Mouse (Mus musculus): ENCODE results near the gene Suox. TPM values are rescaled to one million over a fixed set of nuclear protein-coding genes. Genes with fewer than 3 reads are reported as not detected.
"Not testable (repeated sequence)": the region's sequence is repeated elsewhere in the genome, so short reads cannot be mapped to it uniquely, and the experiment has no call there.

Gene Suox
- polyA plus RNA-seq, 1 experiment from 2014 or later, result 9.8 TPM

DNA sequence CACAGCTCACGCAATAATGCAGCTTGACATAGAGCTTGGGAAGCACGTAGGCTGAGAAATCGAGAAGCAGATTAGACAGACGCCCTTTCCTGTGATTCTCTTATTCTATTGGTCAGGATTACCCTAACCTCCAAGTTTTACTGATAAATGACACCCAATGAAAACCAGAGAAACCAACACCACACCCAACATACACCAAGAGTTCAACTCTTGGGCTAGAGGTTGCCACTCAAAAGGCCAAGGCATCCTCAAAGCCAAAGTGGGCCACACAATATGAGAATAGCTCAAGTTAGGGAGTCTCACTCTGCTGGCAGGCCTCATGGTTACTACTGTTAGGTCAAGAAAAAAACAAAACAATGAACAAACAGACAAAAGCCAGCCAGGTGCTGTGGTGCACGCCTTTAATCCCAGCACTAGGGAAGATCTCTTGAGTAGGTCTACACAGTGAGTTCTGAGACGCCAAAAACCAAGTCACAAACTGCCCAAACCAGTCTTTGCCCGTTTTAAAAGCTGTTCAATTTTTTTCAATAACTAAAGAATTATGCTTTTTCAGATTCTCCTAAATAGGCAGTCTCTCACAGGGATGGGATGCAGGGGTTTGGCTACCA lies 48.5 kb downstream of the Suox start:
- peak overlapping the region; percentile 91 for H3K9ac ChIP-seq (ENCODE audit: low read length)
- H3K4me3 ChIP-seq (ENCODE audit: low read depth, low read length), result peak overlapping the region; percentile 78
- no peak for ATAC-seq
- H3K9me3 ChIP-seq (replicated peaks; ENCODE audit: control insufficient read depth, low read length), result no peaks in the 10 kb centered on the region
- H3K4me1 ChIP-seq (ENCODE audit: control insufficient read depth, insufficient read depth, low read length), result peaks cover 8% of the 10 kb centered on the region
- peak overlapping the region; percentile 84 for H3K4me2 ChIP-seq (ENCODE audit: low read length)
- DNase-seq (ENCODE audit: low spot score), result no peak
- no peak overlapping the region for H3K27ac ChIP-seq (ENCODE audit: low read depth, low read length)
- peaks cover 27% of the 10 kb centered on the region for H3K36me3 ChIP-seq (ENCODE audit: control insufficient read depth, insufficient read depth, low read length)
- no peaks in the 10 kb centered on the region for H3K27me3 ChIP-seq (replicated peaks; ENCODE audit: control insufficient read depth, insufficient read depth, low read length)
- WGBS, result 52% methylated on average over 7 of the region's 7 CpGs

DNA sequence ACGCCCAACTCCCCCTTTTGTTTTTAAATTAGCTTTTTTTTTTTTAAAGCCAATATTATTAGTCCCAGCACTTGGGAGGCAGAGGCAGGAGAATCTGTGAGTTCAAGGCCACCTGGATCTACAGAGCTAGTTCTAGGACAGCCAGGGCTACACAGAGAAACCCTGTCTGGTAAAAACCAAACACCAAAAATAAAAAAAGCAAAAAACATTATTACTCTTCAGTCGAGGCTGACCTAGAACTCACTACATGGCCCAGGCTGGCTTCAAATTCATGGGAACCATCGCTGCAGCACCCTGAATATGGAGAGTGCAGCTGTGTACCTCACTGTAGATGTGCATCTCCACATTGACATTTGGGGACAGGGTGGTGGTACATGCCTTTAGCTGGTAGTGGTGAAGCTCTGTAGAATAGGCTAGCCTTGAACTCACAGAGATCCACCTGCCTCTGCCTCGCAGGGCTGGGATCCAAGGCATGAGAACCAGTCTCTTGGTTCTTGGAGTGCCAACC lies 50.7 kb downstream of the Suox start:
- not testable (repeated sequence) for H3K4me1 ChIP-seq (ENCODE audit: control insufficient read depth, insufficient read depth, low read length); H3K27ac ChIP-seq (ENCODE audit: low read depth, low read length); H3K27me3 ChIP-seq (replicated peaks; ENCODE audit: control insufficient read depth, insufficient read depth, low read length); H3K9me3 ChIP-seq (replicated peaks; ENCODE audit: control insufficient read depth, low read length); ATAC-seq; H3K4me2 ChIP-seq (ENCODE audit: low read length); DNase-seq (ENCODE audit: low spot score); H3K9ac ChIP-seq (ENCODE audit: low read length); H3K4me3 ChIP-seq (ENCODE audit: low read depth, low read length)
- H3K36me3 ChIP-seq (ENCODE audit: control insufficient read depth, insufficient read depth, low read length), result peaks cover 27% of the 10 kb centered on the region
- WGBS, result 90% methylated on average over 4 of the region's 4 CpGs

DNA sequence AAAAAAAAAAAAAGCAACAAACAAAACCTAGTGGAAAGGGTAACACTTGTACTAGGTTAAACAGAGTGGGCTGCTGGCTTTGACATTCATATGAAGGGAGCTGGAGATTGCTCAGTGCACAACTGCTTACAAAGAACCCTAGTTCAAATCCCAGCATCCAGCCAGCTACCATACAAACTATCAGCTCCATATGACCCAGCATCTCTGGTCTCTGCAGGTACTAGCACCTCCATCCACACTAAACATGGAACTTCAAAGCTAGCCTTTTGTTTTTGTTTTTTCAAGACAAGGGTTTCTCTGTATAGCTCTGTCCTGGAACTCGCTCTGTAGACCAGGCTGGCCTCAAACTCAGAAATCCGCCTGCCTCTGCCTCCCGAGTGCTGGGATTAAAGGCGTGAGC lies 51.2 kb downstream of the Suox start:
- 82% methylated on average over 4 of the region's 4 CpGs for WGBS
- no peak overlapping the region for H3K9ac ChIP-seq (ENCODE audit: low read length)
- H3K27me3 ChIP-seq (replicated peaks; ENCODE audit: control insufficient read depth, insufficient read depth, low read length), result no peaks in the 10 kb centered on the region
- no peak for ATAC-seq
- peaks cover 27% of the 10 kb centered on the region for H3K36me3 ChIP-seq (ENCODE audit: control insufficient read depth, insufficient read depth, low read length)
- peaks cover 8% of the 10 kb centered on the region for H3K4me1 ChIP-seq (ENCODE audit: control insufficient read depth, insufficient read depth, low read length)
- no peak overlapping the region for H3K4me3 ChIP-seq (ENCODE audit: low read depth, low read length)
- no peak overlapping the region for H3K4me2 ChIP-seq (ENCODE audit: low read length)
- DNase-seq (ENCODE audit: low spot score), result no peak
- H3K27ac ChIP-seq (ENCODE audit: low read depth, low read length), result no peak overlapping the region
- no peaks in the 10 kb centered on the region for H3K9me3 ChIP-seq (replicated peaks; ENCODE audit: control insufficient read depth, low read length)

DNA sequence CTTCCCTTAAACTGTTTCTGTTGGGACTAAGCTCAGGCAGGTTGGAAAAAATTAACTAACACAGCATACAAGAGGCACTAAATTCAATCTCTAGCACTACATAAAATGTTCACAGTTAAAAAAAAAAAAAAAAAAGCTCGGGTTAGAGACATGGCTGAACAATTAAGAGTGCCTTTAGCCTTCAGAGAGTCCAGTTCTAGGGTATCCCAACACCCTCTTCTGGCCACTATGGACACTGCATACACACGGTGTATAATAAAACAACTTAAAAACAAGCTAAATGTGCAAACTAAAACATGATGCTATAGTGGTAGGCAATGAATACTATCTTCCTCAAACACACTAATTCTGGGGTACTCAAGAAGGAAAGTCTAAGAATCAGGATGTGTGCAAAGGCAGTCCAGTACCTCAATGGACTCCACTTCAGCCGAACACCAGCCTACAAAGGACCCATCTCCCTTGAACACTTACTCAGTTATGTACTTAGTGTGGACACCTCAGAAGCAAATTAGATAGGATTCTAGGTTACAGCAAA lies 51.8 kb downstream of the Suox start:
- WGBS, result 75% methylated on average over 3 of the region's 3 CpGs

DNA sequence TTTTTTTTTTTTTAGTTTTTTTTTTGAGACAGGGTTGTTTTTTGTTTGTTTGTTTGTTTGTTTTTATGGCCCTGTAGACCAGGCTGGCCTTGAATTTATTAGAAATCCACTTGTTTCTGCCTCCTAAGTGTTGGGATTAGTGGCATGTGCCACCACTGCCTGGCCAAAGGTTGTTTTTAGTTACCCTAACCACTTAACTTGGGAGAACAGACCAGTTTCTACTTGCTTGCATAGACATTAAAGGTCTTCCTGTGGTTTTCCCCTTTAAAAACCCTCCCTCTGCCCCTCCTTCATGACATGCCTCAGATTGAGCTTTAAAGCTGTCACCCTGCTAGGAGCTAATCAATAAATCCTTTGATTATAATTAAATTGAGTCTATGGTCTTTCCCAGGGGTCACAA lies 53.6 kb downstream of the Suox start:
- H3K4me1 ChIP-seq (ENCODE audit: control insufficient read depth, insufficient read depth, low read length), result peaks cover 3% of the 10 kb centered on the region
- ATAC-seq (no peak), DNase-seq (ENCODE audit: low spot score) (no peak)
- no peaks in the 10 kb centered on the region for H3K9me3 ChIP-seq (replicated peaks; ENCODE audit: control insufficient read depth, low read length)
- H3K4me3 ChIP-seq (ENCODE audit: low read depth, low read length), result no peak overlapping the region
- no peak overlapping the region for H3K4me2 ChIP-seq (ENCODE audit: low read length)
- no peak overlapping the region for H3K27ac ChIP-seq (ENCODE audit: low read depth, low read length)
- no peaks in the 10 kb centered on the region for H3K27me3 ChIP-seq (replicated peaks; ENCODE audit: control insufficient read depth, insufficient read depth, low read length)
- no peak overlapping the region for H3K9ac ChIP-seq (ENCODE audit: low read length)
- H3K36me3 ChIP-seq (ENCODE audit: control insufficient read depth, insufficient read depth, low read length), result peaks cover 22% of the 10 kb centered on the region

More for the DNA sequence above, 51.8 kb downstream of the Suox start:
- no peaks in the 10 kb centered on the region for H3K27me3 ChIP-seq (replicated peaks; ENCODE audit: control insufficient read depth, insufficient read depth, low read length)
- peaks cover 27% of the 10 kb centered on the region for H3K36me3 ChIP-seq (ENCODE audit: control insufficient read depth, insufficient read depth, low read length)
- no peak overlapping the region for H3K4me2 ChIP-seq (ENCODE audit: low read length)
- H3K9ac ChIP-seq (ENCODE audit: low read length), result no peak overlapping the region
- no peak overlapping the region for H3K27ac ChIP-seq (ENCODE audit: low read depth, low read length)
- peaks cover 8% of the 10 kb centered on the region for H3K4me1 ChIP-seq (ENCODE audit: control insufficient read depth, insufficient read depth, low read length)
- no peak overlapping the region for H3K4me3 ChIP-seq (ENCODE audit: low read depth, low read length)
- H3K9me3 ChIP-seq (replicated peaks; ENCODE audit: control insufficient read depth, low read length), result no peaks in the 10 kb centered on the region
- DNase-seq (ENCODE audit: low spot score) (no peak), ATAC-seq (no peak)

Other genes with a start within 250 kb of the Suox start
- 178 and 201 TPM in 2 replicates for gene Smarcc2, start 214.8 kb downstream of the Suox start, polyA plus RNA-seq (2014; fragmentation: Nextera tagmentation; extraction: Ambion mirVana)
- gene Myl6, start 179.9 kb downstream of the Suox start, polyA plus RNA-seq (2014; fragmentation: Nextera tagmentation; extraction: Ambion mirVana), result 732 and 818 TPM in 2 replicates
- gene Myl6b, start 175.4 kb downstream of the Suox start, polyA plus RNA-seq (2014; fragmentation: Nextera tagmentation; extraction: Ambion mirVana), result 4.6 and 5.8 TPM in 2 replicates
- gene Esyt1, start 148.2 kb downstream of the Suox start, polyA plus RNA-seq (2014; fragmentation: Nextera tagmentation; extraction: Ambion mirVana), result 4.7 and 6.3 TPM in 2 replicates
- 16.2 and 18.2 TPM in 2 replicates for gene Zc3h10, start 126.3 kb downstream of the Suox start, polyA plus RNA-seq (2014; fragmentation: Nextera tagmentation; extraction: Ambion mirVana)
- 2,276 and 3,259 TPM in 2 replicates for gene Rpl41, start 124.8 kb downstream of the Suox start, polyA plus RNA-seq (2014; fragmentation: Nextera tagmentation; extraction: Ambion mirVana)
- 177 and 187 TPM in 2 replicates for gene Pa2g4, start 108.1 kb downstream of the Suox start, polyA plus RNA-seq (2014; fragmentation: Nextera tagmentation; extraction: Ambion mirVana)
- 0.17 and 0.40 TPM in 2 replicates for gene Erbb3, start 84.4 kb downstream of the Suox start, polyA plus RNA-seq (2014; fragmentation: Nextera tagmentation; extraction: Ambion mirVana)
- 522 and 721 TPM in 2 replicates for gene Rps26, start 47.3 kb downstream of the Suox start, polyA plus RNA-seq (2014; fragmentation: Nextera tagmentation; extraction: Ambion mirVana)
- gene Ikzf4, start 28.1 kb downstream of the Suox start, polyA plus RNA-seq (2014; fragmentation: Nextera tagmentation; extraction: Ambion mirVana), result 6.5 and 9.2 TPM in 2 replicates
- gene Rab5b, start 22.2 kb upstream of the Suox start, polyA plus RNA-seq (2014; fragmentation: Nextera tagmentation; extraction: Ambion mirVana), result 89.4 and 98.8 TPM in 2 replicates
- 0.27 and 0.83 TPM in 2 replicates for gene Pmel, start 30.1 kb upstream of the Suox start, polyA plus RNA-seq (2014; fragmentation: Nextera tagmentation; extraction: Ambion mirVana)
- 41.0 and 43.8 TPM in 2 replicates for gene Cdk2, start 31.0 kb upstream of the Suox start, polyA plus RNA-seq (2014; fragmentation: Nextera tagmentation; extraction: Ambion mirVana)
- gene Dgka, start 70.8 kb upstream of the Suox start, polyA plus RNA-seq (2014; fragmentation: Nextera tagmentation; extraction: Ambion mirVana), result 3.8 and 4.5 TPM in 2 replicates
- gene Pym1, start 73.8 kb upstream of the Suox start, polyA plus RNA-seq (2014; fragmentation: Nextera tagmentation; extraction: Ambion mirVana), result 48.4 and 55.4 TPM in 2 replicates
- gene Mmp19, start 116.8 kb upstream of the Suox start, polyA plus RNA-seq (2014; fragmentation: Nextera tagmentation; extraction: Ambion mirVana), result 0.37 and 0.62 TPM in 2 replicates
- gene Dnajc14, start 130.0 kb upstream of the Suox start, polyA plus RNA-seq (2014; fragmentation: Nextera tagmentation; extraction: Ambion mirVana), result 40.6 and 47.6 TPM in 2 replicates
- 7.3 and 8.2 TPM in 2 replicates for gene Tmem198b, start 130.3 kb upstream of the Suox start, polyA plus RNA-seq (2014; fragmentation: Nextera tagmentation; extraction: Ambion mirVana)
- 218 and 228 TPM in 2 replicates for gene Sarnp, start 143.3 kb upstream of the Suox start, polyA plus RNA-seq (2014; fragmentation: Nextera tagmentation; extraction: Ambion mirVana)
- gene Ormdl2, start 147.6 kb upstream of the Suox start, polyA plus RNA-seq (2014; fragmentation: Nextera tagmentation; extraction: Ambion mirVana), result 30.9 and 44.3 TPM in 2 replicates
- gene Gdf11, start 217.6 kb upstream of the Suox start, polyA plus RNA-seq (2014; fragmentation: Nextera tagmentation; extraction: Ambion mirVana), result 6.0 and 6.3 TPM in 2 replicates
- 122 and 126 TPM in 2 replicates for gene Cd63, start 226.9 kb upstream of the Suox start, polyA plus RNA-seq (2014; fragmentation: Nextera tagmentation; extraction: Ambion mirVana)
- 8.8 and 9.9 TPM in 2 replicates for gene Rdh5, start 248.8 kb upstream of the Suox start, polyA plus RNA-seq (2014; fragmentation: Nextera tagmentation; extraction: Ambion mirVana)
- gene Bloc1s1, start 250.0 kb upstream of the Suox start, polyA plus RNA-seq (2014; fragmentation: Nextera tagmentation; extraction: Ambion mirVana), result 244 and 295 TPM in 2 replicates